Mouse (Mus musculus) megakaryocyte, embryonic 14.5 days (primary cell): Measurements from ENCODE around the gene Trpm8.

ENCODE experiments used
- FLI1 ChIP-seq: IDR thresholded peaks from 2 replicates; pipeline ENCODE4 v1.6.1; 2012; ENCODE audit warnings: low read length, inconsistent platforms, mixed read lengths
- GATA1 ChIP-seq: IDR thresholded peaks from 3 replicates; pipeline ENCODE4 v1.6.1; 2012; ENCODE audit warnings: mixed read lengths, low read length, inconsistent platforms, borderline replicate concordance

DNA sequence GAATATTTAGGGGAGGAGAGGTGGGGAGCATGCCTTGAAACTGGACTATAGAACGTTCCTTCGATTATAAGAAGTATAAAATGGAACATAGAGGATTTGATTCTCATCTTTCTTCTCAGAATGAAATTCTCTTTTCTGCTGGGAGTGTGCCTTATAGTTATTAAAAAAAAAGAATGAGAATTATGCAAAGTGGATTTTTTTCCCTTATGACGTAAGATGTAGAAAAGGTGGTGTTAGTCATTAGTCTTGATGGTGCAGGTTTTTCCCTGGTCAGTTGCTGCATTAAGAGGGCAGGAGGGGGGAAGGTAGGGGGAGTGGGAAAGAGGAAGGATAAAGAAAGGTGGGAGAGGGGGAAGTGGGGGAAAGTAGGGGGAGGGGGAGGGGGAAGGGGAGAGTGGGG is 4.8 kb downstream of the Trpm8 start:
- TF ChIP-seq FLI1 (no peak), GATA1 (no peak)
